Mouse (Mus musculus) right cerebral cortex, postnatal 25 days (tissue): ENCODE measurements around the gene Tpsg1.

Experiments
- DNase-seq: peaks from one replicate; pipeline ENCODE4 v3.0.0; 2022

The Tpsg1 gene

GRCm38 (mm10) chr17:25368973-25369372, at the start of gene Tpsg1:
Tpsg1 (plus strand) TSS chr17:25369273.
- no peak for DNase-seq

- DNase-seq: no peak
Measured at GRCm38 (mm10) chr17:25320819-25321218, 48.3 kb upstream of the Tpsg1 start.

GRCm38 (mm10) chr17:25322930-25323329, 46.1 kb upstream of the Tpsg1 start:
- DNase-seq: no peak

- no peak for DNase-seq
Measured at GRCm38 (mm10) chr17:25332321-25332720, 36.8 kb upstream of the Tpsg1 start.

- peak; percentile 59 for DNase-seq
Measured at GRCm38 (mm10) chr17:25333943-25334342, 35.1 kb upstream of the Tpsg1 start.

GRCm38 (mm10) chr17:25338218-25338617, 30.9 kb upstream of the Tpsg1 start:
- no peak for DNase-seq

GRCm38 (mm10) chr17:25340003-25340402, 29.1 kb upstream of the Tpsg1 start:
- no peak for DNase-seq

GRCm38 (mm10) chr17:25341490-25341889, 27.6 kb upstream of the Tpsg1 start:
- DNase-seq: no peak

- no peak for DNase-seq
Measured at GRCm38 (mm10) chr17:25345462-25345861, 23.6 kb upstream of the Tpsg1 start, which contains the start of gene Tpsab1. Tpsab1 (minus strand) TSS chr17:25345562.

- no peak for DNase-seq
Measured at GRCm38 (mm10) chr17:25361291-25361690, 7.8 kb upstream of the Tpsg1 start.

GRCm38 (mm10) chr17:25363726-25364125, 5.3 kb upstream of the Tpsg1 start:
- DNase-seq: peak; percentile 40

GRCm38 (mm10) chr17:25366005-25366404, 3.1 kb upstream of the Tpsg1 start, which contains the start of gene Tpsb2:
Tpsb2 (plus strand) TSS chr17:25366305.
- no peak for DNase-seq

GRCm38 (mm10) chr17:25372491-25372890, 3.4 kb downstream of the Tpsg1 start:
- DNase-seq: no peak

GRCm38 (mm10) chr17:25374011-25374410, 4.9 kb downstream of the Tpsg1 start:
- DNase-seq: no peak

- DNase-seq: no peak
Measured at GRCm38 (mm10) chr17:25394526-25394925, 25.5 kb downstream of the Tpsg1 start.

- DNase-seq: peak; percentile 69
Measured at GRCm38 (mm10) chr17:25397804-25398519, 28.9 kb downstream of the Tpsg1 start.

- no peak for DNase-seq
Measured at GRCm38 (mm10) chr17:25398520-25398838, 29.4 kb downstream of the Tpsg1 start.

GRCm38 (mm10) chr17:25400443-25400842, 31.4 kb downstream of the Tpsg1 start:
- DNase-seq: no peak

- no peak for DNase-seq
Measured at GRCm38 (mm10) chr17:25401491-25401890, 32.4 kb downstream of the Tpsg1 start.

- DNase-seq: no peak
Measured at GRCm38 (mm10) chr17:25402224-25402623, 33.2 kb downstream of the Tpsg1 start.

GRCm38 (mm10) chr17:25404190-25404589, 35.1 kb downstream of the Tpsg1 start:
- no peak for DNase-seq

GRCm38 (mm10) chr17:25405224-25405895, 36.3 kb downstream of the Tpsg1 start:
- no peak for DNase-seq

GRCm38 (mm10) chr17:25406011-25406441, 37.0 kb downstream of the Tpsg1 start:
- peak; percentile 50 for DNase-seq

- no peak for DNase-seq
Measured at GRCm38 (mm10) chr17:25407352-25407751, 38.3 kb downstream of the Tpsg1 start.
